Mouse (Mus musculus): ENCODE measurements around the gene Sptan1.

- TF ChIP-seq GATA1 (IDR thresholded peaks at IDR 0.05; ENCODE audit: low read length) (no peak), TAL1 (IDR thresholded peaks at IDR 0.05; ENCODE audit: low read length) (no peak)
These were observed 30.3 kb upstream of the Sptan1 start, which contains the start of gene Gle1 for GRCm38 (mm10) chr2:29934906-29935599.
